Mouse (Mus musculus) G1E (cell line): ENCODE results near the gene Tnfrsf17.

Experiments used
- CTCF ChIP-seq: IDR thresholded peaks from 2 replicates; pipeline ENCODE4 v1.5.1; 2012; ENCODE audit warnings: low read depth, low read length, inconsistent platforms, mixed read lengths
- GATA1 ChIP-seq: IDR thresholded peaks from 2 replicates; pipeline ENCODE4 v1.6.1; 2012; ENCODE audit warnings: borderline replicate concordance, low read length, inconsistent platforms, mixed read lengths
- POLR2AphosphoS5 ChIP-seq: IDR thresholded peaks from 2 replicates; pipeline ENCODE4 v1.6.1; 2012; ENCODE audit warnings: low read depth, low read length, inconsistent platforms; ENCODE audit not compliant: insufficient replicate concordance
- TAL1 ChIP-seq: conservative IDR thresholded peaks from 2 replicates; pipeline ENCODE4 v1.6.1; 2012; ENCODE audit warnings: low read depth, low read length, inconsistent platforms, mixed read lengths

GRCm38 (mm10) chr16:11269808-11270207, 43.8 kb upstream of the Tnfrsf17 start:
- TF ChIP-seq TAL1: no peak
- TF ChIP-seq GATA1: no peak
- TF ChIP-seq CTCF: no peak
- no peak for TF ChIP-seq POLR2AphosphoS5
